Mouse (Mus musculus): ENCODE data around the gene St3gal6. TPM values are rescaled to one million over a fixed set of nuclear protein-coding genes. Genes with fewer than 3 reads are reported as not detected.

St3gal6 gene
- total RNA-seq, 1 experiment, result 2.2 TPM

GRCm38 (mm10) chr16:58481906-58482270, 42.2 kb downstream of the St3gal6 start:
- no peak overlapping the region for H3K9ac ChIP-seq (ENCODE audit: insufficient read depth, low read depth, low read length, poor library complexity, severe bottlenecking)
- no peak for DNase-seq (ENCODE audit: low read depth, low spot score)
- TF ChIP-seq HCFC1 (IDR thresholded peaks at IDR 0.05; ENCODE audit: borderline replicate concordance, insufficient read depth, low read length), result no peak
- TF ChIP-seq ZC3H11A (IDR thresholded peaks at IDR 0.05; ENCODE audit: borderline replicate concordance, low read depth, low read length), result no peak
- TF ChIP-seq MAFK (IDR thresholded peaks at IDR 0.05; ENCODE audit: insufficient read depth, low read depth, low read length), result no peak
- TF ChIP-seq CHD2 (IDR thresholded peaks at IDR 0.05; ENCODE audit: low read depth, low read length), result no peak
- TF ChIP-seq ZNF384 (IDR thresholded peaks at IDR 0.05; ENCODE audit: low read depth, low read length), result no peak
- H3K4me3 ChIP-seq (ENCODE audit: insufficient read depth in 1 of 2, low read depth in 1 of 2, low read length in 2 of 2, poor library complexity in 1 of 2, severe bottlenecking in 1 of 2), result no peak overlapping the region
- H3K4me1 ChIP-seq (ENCODE audit: control insufficient read depth in 2 of 2, insufficient read depth in 2 of 2, low read length in 2 of 2, poor library complexity in 1 of 2), result no peaks in the 10 kb centered on the region
- no peaks in the 10 kb centered on the region for H3K9me3 ChIP-seq (ENCODE audit: control insufficient read depth, insufficient read depth, low read depth, low read length)
- H3K27ac ChIP-seq (ENCODE audit: insufficient read depth, low read depth, low read length, poor library complexity, severe bottlenecking), result no peak overlapping the region
- no peaks in the 10 kb centered on the region for H3K36me3 ChIP-seq (ENCODE audit: control insufficient read depth, insufficient read depth, low read length, poor library complexity, severe bottlenecking)
- in situ Hi-C loops (cut with MboI; ENCODE audit: low sequenced_read_pairs in 2 of 2, unreplicated experiment in 2 of 2), result no loop called here

- DNase-seq (ENCODE audit: low read depth, low spot score), result no peak
- in situ Hi-C loops (cut with MboI; ENCODE audit: low sequenced_read_pairs in 2 of 2, unreplicated experiment in 2 of 2), result no loop called here
- no peak overlapping the region for H3K27ac ChIP-seq (ENCODE audit: insufficient read depth, low read depth, low read length, poor library complexity, severe bottlenecking)
- no peaks in the 10 kb centered on the region for H3K9me3 ChIP-seq (ENCODE audit: control insufficient read depth, insufficient read depth, low read depth, low read length)
- TF ChIP-seq MAFK (IDR thresholded peaks at IDR 0.05; ENCODE audit: insufficient read depth, low read depth, low read length), result no peak
- TF ChIP-seq CHD2 (IDR thresholded peaks at IDR 0.05; ENCODE audit: low read depth, low read length), result no peak
- no peak for TF ChIP-seq ZNF384 (IDR thresholded peaks at IDR 0.05; ENCODE audit: low read depth, low read length)
- TF ChIP-seq ZC3H11A (IDR thresholded peaks at IDR 0.05; ENCODE audit: borderline replicate concordance, low read depth, low read length), result no peak
- TF ChIP-seq HCFC1 (IDR thresholded peaks at IDR 0.05; ENCODE audit: borderline replicate concordance, insufficient read depth, low read length), result no peak
- H3K36me3 ChIP-seq (ENCODE audit: control insufficient read depth, insufficient read depth, low read length, poor library complexity, severe bottlenecking), result no peaks in the 10 kb centered on the region
- no peak overlapping the region for H3K4me3 ChIP-seq (ENCODE audit: insufficient read depth in 1 of 2, low read depth in 1 of 2, low read length in 2 of 2, poor library complexity in 1 of 2, severe bottlenecking in 1 of 2)
- H3K4me1 ChIP-seq (ENCODE audit: control insufficient read depth in 2 of 2, insufficient read depth in 2 of 2, low read length in 2 of 2, poor library complexity in 1 of 2), result no peaks in the 10 kb centered on the region
- no peak overlapping the region for H3K9ac ChIP-seq (ENCODE audit: insufficient read depth, low read depth, low read length, poor library complexity, severe bottlenecking)
Observed at GRCm38 (mm10) chr16:58481219-58481905, 42.7 kb downstream of the St3gal6 start.

DNA sequence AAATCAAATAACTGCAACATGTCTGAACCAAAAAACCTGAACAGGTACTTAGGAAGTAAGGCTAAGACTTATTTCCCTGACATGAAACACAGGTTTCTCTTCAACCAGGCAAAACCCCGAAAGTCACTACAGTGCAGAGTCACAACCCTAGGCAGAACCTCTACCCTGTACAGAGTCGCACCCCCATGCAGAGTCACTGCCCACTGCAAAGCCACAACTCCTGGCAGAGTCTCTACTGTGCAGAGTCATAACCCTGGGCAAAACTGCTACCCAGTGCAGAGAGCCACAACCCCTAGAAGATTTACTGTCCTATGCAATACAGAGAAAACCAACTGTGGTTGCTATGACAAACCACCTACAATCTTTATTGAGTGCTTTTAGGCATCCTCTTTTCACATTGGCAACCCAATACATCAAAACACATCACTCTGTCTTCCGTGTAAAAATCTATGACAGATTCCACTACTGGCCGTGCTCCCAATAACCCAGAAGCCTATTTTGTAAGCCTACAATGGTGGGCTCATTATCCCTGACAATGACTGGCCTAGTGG, 44.1 kb downstream of the St3gal6 start:
- H3K9me3 ChIP-seq (ENCODE audit: control insufficient read depth, insufficient read depth, low read depth, low read length), result no peaks in the 10 kb centered on the region
- H3K4me3 ChIP-seq (ENCODE audit: insufficient read depth in 1 of 2, low read depth in 1 of 2, low read length in 2 of 2, poor library complexity in 1 of 2, severe bottlenecking in 1 of 2), result no peak overlapping the region
- DNase-seq (ENCODE audit: low read depth, low spot score), result no peak
- in situ Hi-C loops (cut with MboI; ENCODE audit: low sequenced_read_pairs in 2 of 2, unreplicated experiment in 2 of 2), result no loop called here
- H3K27ac ChIP-seq (ENCODE audit: insufficient read depth, low read depth, low read length, poor library complexity, severe bottlenecking), result no peak overlapping the region
- no peak for TF ChIP-seq HCFC1 (IDR thresholded peaks at IDR 0.05; ENCODE audit: borderline replicate concordance, insufficient read depth, low read length)
- TF ChIP-seq MAFK (IDR thresholded peaks at IDR 0.05; ENCODE audit: insufficient read depth, low read depth, low read length), result no peak
- TF ChIP-seq CHD2 (IDR thresholded peaks at IDR 0.05; ENCODE audit: low read depth, low read length), result no peak
- no peak for TF ChIP-seq ZC3H11A (IDR thresholded peaks at IDR 0.05; ENCODE audit: borderline replicate concordance, low read depth, low read length)
- H3K36me3 ChIP-seq (ENCODE audit: control insufficient read depth, insufficient read depth, low read length, poor library complexity, severe bottlenecking), result no peaks in the 10 kb centered on the region
- H3K4me1 ChIP-seq (ENCODE audit: control insufficient read depth in 2 of 2, insufficient read depth in 2 of 2, low read length in 2 of 2, poor library complexity in 1 of 2), result no peaks in the 10 kb centered on the region
- no peak overlapping the region for H3K9ac ChIP-seq (ENCODE audit: insufficient read depth, low read depth, low read length, poor library complexity, severe bottlenecking)

GRCm38 (mm10) chr16:58476363-58476762, 47.7 kb downstream of the St3gal6 start:
- DNase-seq (ENCODE audit: low read depth, low spot score), result no peak
- Histone ChIP-seq H3K4me3 (ENCODE audit: insufficient read depth in 1 of 2, low read depth in 1 of 2, low read length in 2 of 2, poor library complexity in 1 of 2, severe bottlenecking in 1 of 2) (no peak overlapping the region), H3K27ac (ENCODE audit: insufficient read depth, low read depth, low read length, poor library complexity, severe bottlenecking) (no peak overlapping the region), H3K36me3 (ENCODE audit: control insufficient read depth, insufficient read depth, low read length, poor library complexity, severe bottlenecking) (no peaks in the 10 kb centered on the region), H3K9ac (ENCODE audit: insufficient read depth, low read depth, low read length, poor library complexity, severe bottlenecking) (no peak overlapping the region), H3K9me3 (ENCODE audit: control insufficient read depth, insufficient read depth, low read depth, low read length) (no peaks in the 10 kb centered on the region), H3K4me1 (ENCODE audit: control insufficient read depth in 2 of 2, insufficient read depth in 2 of 2, low read length in 2 of 2, poor library complexity in 1 of 2) (no peaks in the 10 kb centered on the region)
- TF ChIP-seq CHD2 (IDR thresholded peaks at IDR 0.05; ENCODE audit: low read depth, low read length), result no peak
- no peak for TF ChIP-seq ZNF384 (IDR thresholded peaks at IDR 0.05; ENCODE audit: low read depth, low read length)
- no peak for TF ChIP-seq ZC3H11A (IDR thresholded peaks at IDR 0.05; ENCODE audit: borderline replicate concordance, low read depth, low read length)
- no peak for TF ChIP-seq HCFC1 (IDR thresholded peaks at IDR 0.05; ENCODE audit: borderline replicate concordance, insufficient read depth, low read length)
- TF ChIP-seq MAFK (IDR thresholded peaks at IDR 0.05; ENCODE audit: insufficient read depth, low read depth, low read length), result no peak
- in situ Hi-C loops (cut with MboI; ENCODE audit: low sequenced_read_pairs in 2 of 2, unreplicated experiment in 2 of 2), result no loop called here
